Mouse (Mus musculus): ENCODE measurements at regions not wholly inside any gene's neighbourhood (a gene's known extent, or its start where the extent isn't known, plus 50 kb on each side); places are given as distances from the start of the nearest gene placed in this dataset.

GRCm38 (mm10) chr11:92354160-92354559 lies 743.7 kb upstream of the Car10 start:
- peak; percentile 31 for DNase-seq (ENCODE audit: low read depth, low spot score)

GRCm38 (mm10) chr11:92336545-92336944 lies 759.2 kb upstream of the Kif2b start:
- DNase-seq (ENCODE audit: low read depth, low spot score) = no peak

- no peak for DNase-seq (ENCODE audit: low read depth, low spot score)
Observed at GRCm38 (mm10) chr11:92335306-92335705, 757.9 kb upstream of the Kif2b start.

- DNase-seq (ENCODE audit: low read depth, low spot score) = no peak
Observed at GRCm38 (mm10) chr11:92303052-92303451, 725.7 kb upstream of the Kif2b start.

Measured in telencephalon, adult 2 months (tissue).